Mouse (Mus musculus) kidney, postnatal 10 days (tissue): ENCODE measurements around the gene Clmp.

Experiments used
- DNase-seq: peaks from one replicate; pipeline ENCODE4 v3.0.0; 2021; ENCODE audit warnings: mixed read lengths

Gene Clmp

GRCm38 (mm10) chr9:40693026-40693425 lies 7.3 kb downstream of the Clmp start:
- no peak for DNase-seq

DNA sequence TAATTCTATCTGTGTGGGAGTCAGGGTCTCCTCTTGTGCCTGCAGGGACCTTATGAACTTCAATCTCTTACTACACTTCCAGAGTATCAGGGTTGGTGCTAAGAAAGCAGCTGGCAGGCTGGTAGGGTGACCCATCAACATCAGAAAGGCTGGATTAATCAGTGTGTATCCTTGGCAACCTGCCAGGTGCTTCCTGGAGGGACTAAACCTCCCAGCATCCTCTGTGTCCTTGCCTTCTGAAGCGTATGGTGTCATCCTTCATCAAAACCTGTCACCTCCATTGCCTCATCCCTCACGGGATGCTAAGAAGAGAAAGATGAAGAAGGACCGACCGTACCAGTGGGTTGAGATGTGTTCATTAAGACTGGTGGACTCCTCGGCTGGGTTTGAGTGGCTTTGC lies 8.0 kb downstream of the Clmp start:
- peak; percentile 58 for DNase-seq

DNA sequence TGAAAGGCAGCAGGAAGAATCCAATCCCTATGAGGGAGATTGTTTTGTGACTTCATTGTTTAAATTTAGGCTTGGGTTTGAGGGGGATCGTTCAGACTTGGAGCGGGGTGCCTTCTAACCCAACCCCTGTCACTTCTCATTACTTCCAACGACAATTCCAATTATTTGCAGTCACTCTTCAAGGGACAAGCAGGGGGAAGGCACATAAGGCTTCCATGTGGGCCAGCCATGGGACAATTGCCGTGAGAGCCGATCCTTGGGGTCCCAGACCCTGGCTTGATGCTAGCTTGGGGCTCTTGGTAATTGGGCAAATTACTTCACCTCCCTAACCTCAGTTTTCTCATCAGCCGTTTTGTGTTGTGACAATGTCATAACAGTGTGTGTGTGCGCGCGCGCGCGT lies 8.5 kb downstream of the Clmp start:
- DNase-seq: no peak

DNA sequence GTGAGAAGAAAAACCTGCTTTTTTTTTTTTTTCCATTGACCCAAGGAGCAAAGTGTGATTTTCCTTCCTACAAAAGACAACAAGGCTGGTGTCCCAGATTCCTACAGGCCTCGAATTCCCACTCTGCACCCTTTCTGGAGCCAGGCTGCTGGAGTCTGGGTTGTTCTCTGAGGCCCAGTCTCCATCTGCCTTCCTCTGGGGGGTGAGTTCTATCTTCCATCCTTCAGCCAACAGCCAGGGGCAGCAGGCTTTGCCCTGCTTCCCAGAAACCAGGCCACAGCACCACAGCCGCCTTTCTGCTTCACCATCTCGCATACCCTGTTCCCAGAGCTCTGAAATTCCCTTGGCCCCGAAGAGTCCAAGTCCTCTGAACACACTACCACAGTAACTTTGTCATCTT lies 10.3 kb downstream of the Clmp start:
- no peak for DNase-seq

GRCm38 (mm10) chr9:40699194-40699593 lies 13.4 kb downstream of the Clmp start:
- no peak for DNase-seq

DNA sequence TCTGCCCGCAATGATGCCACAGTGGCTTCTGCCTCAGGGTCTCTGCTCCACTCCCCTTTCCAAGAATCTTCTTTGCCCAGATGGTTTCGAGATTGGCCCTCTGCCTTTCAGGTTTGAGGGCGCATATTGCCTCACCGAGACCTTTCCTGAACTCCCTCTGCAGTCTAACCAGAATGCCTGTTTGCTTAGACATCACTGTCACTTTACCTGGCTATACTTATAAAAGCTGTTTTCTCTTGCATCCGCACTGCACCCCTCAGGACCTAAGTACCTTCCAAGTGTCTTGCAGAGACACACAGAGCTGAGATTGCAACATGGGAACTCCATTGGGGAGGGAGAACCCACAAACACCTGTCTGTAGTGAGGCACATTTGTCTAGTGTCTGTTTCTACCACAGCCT lies 14.5 kb downstream of the Clmp start:
- no peak for DNase-seq

GRCm38 (mm10) chr9:40704364-40705276 lies 18.9 kb downstream of the Clmp start:
- no peak for DNase-seq

DNA sequence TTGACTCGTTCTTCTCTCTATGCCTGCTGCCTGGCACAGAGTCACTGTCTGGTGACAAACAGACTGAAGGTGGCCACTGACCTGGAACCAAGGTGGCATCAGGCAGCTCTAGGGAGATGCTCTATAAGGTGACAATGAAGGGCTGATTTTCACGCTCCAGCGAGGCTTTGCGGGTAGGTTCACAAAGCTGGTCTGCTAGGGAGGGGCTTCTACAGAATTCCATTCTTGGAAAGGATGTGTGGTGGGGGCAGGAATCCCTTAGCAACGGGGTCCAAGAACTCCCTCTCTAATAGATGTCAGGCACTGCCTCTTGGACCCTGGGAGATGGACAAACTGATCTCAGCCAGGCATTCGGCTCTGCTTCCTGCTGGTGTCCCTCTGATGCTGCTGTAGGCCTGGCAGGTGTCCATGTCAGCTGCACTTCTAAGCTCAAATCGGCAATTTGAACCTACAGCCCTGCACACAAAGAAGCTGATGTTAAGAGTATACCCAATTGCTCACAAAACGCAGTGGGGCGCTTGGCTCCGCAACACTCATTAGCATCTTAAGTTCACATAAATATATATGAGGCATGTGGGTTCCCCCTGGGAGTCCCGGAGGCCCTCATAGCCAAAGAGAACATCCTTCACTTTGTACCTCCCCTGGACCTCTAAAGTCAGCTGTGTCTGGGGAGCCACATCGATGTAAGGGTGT lies 22.8 kb downstream of the Clmp start:
- peak; percentile 42 for DNase-seq

- DNase-seq: no peak
These were observed 23.4 kb downstream of the Clmp start for GRCm38 (mm10) chr9:40709141-40709537.

- no peak for DNase-seq
These were observed 23.8 kb downstream of the Clmp start for GRCm38 (mm10) chr9:40709587-40709986.

DNA sequence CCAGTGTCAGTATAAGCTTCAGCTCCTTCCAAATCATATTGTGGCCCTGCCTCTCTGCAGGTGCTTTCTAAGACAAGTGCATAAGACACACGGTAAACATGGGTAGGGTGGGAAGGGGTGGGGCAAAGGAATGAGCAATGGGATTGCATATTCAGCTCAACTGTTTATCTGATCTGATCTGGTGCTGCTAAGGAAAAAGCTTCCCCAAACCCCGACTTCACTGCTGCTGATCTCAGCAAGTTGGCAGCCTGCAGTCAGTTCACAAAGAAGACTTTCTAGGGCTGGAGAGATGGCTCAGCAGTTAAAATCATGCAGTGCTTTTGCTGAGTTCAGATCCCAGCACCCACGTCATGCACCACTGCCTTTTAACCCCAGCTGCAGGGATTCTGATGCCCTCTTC lies 24.2 kb downstream of the Clmp start:
- DNase-seq: no peak

DNA sequence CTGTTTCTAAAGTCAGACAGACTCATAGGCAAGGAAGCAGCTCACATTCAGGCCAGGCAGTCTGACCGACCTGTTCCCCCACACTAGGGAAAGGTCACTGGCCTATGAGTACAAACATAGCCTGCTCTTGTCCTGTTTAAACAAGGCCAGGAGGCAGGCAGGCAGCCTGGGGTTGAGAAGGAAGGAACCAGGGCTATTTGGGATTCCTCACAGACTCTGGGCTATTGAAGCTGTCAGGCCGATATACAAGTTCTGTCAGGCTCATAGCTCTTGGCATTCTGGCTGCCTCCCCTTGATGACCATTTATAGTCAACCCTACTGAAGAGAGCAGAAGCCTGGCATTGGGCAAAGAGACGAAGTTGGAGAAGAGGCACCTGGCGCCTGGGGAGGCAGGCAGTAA lies 25.9 kb downstream of the Clmp start:
- no peak for DNase-seq

- peak; percentile 74 for DNase-seq
These were observed 31.6 kb downstream of the Clmp start for GRCm38 (mm10) chr9:40717182-40717874.

DNA sequence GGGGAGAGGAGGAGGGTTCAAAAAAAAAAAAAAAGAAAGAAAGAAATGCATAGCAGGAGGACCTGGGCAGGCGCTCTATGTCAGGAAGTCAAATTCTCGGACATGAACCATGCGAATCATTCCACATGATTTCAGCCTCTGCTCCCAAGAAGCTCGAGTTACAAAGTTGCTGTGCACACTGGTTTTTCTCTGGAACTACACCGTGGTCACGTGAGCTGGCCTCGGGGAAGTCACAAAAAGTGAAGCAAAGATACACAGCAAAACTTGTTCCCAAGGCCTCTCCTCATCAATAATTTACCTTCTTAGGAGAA lies 32.1 kb downstream of the Clmp start:
- peak; percentile 37 for DNase-seq

GRCm38 (mm10) chr9:40720881-40721280 lies 35.1 kb downstream of the Clmp start:
- no peak for DNase-seq

GRCm38 (mm10) chr9:40723311-40723772 lies 37.6 kb downstream of the Clmp start:
- no peak for DNase-seq

- no peak for DNase-seq
These were observed 39.2 kb downstream of the Clmp start for GRCm38 (mm10) chr9:40724978-40725377.

GRCm38 (mm10) chr9:40727140-40727823 lies 41.5 kb downstream of the Clmp start:
- no peak for DNase-seq

- DNase-seq: no peak
These were observed 42.2 kb downstream of the Clmp start for GRCm38 (mm10) chr9:40727824-40728495.

- DNase-seq: no peak
These were observed 44.5 kb downstream of the Clmp start for GRCm38 (mm10) chr9:40730302-40730700.

- DNase-seq: peak; percentile 91
These were observed 45.2 kb downstream of the Clmp start for GRCm38 (mm10) chr9:40730701-40731590.
